Mouse (Mus musculus): ENCODE measurements around the gene Ppp1r13l.

GRCm38 (mm10) chr7:19350221-19350620 is 9.3 kb upstream of the Ppp1r13l start:
- TF ChIP-seq CTCF (IDR thresholded peaks at IDR 0.05; ENCODE audit: control insufficient read depth, insufficient read depth, low read length) (no peak), POLR2A (IDR thresholded peaks at IDR 0.05; ENCODE audit: borderline replicate concordance, control insufficient read depth, low read depth, low read length) (no peak)
